Mouse (Mus musculus): ENCODE results near the gene Car1.
"Not testable (repeated sequence)": the region's sequence is repeated elsewhere in the genome, so short reads cannot be mapped to it uniquely, and the experiment has no call there.

The Car1 gene

DNA sequence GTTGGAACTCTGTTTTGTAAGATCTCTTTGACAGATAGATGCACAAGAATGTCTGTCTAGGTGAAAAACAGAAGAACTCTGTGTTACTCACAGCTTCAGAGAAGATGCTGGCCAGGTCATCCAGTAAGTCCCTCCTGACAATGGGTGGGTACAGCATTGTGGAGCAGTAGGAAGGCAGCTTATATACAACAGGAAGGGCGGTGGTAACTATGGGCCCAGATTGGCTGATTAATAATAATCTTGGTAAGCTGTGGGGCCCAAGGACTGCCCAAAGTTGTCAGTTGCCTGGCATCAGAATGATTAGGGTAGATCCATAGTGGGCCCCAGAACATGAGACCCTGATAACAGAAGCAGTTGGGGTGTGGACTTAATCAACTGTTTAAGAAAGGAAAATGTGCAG, at the start of gene Car1:
TSS of gene Car1 (minus strand) at position 158 of the 400 bp plus-strand sequence.
- no peak for DNase-seq (ENCODE audit: low spot score in 2 of 2)

DNA sequence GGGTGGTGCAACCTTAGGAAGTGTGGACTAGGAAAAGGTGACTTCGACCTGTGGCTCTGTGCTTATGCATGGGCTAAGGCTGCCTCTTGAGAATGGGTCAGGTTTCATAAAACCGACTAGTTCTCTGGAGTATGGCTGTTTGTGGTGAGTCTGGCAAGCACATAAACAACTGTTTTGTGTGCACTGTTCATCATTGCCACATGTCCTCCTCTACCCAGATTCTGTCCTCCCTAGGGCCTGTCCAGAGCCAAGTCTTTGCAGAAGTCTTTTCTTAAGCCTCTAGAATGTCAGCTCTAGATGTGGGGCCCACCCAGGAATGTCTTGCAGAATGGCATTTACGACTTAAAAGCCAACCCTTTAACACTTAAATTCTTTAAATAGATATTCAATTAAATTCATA, 49.7 kb upstream of the Car1 start:
- no peak for DNase-seq (ENCODE audit: low spot score in 2 of 2)

DNA sequence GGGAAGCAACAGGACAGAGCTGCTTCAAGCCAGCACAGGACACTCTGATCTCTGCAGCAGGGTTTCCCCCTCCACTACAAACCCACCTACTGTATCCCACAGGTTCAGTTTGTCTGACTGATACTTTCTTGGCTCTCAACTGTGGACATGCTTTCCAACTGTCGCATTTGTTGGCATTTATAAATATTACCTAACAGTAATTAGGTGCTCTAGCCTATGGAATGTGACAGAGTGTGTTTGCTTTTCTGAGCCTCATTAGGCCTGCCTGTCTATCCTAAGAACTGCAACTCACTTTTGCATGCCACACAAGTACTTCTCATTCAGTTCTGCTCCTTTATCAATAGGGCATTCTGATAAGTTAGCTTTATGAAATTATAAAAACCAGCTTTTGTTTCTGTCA, 46.3 kb upstream of the Car1 start:
- DNase-seq (ENCODE audit: low spot score in 2 of 2), result no peak

DNA sequence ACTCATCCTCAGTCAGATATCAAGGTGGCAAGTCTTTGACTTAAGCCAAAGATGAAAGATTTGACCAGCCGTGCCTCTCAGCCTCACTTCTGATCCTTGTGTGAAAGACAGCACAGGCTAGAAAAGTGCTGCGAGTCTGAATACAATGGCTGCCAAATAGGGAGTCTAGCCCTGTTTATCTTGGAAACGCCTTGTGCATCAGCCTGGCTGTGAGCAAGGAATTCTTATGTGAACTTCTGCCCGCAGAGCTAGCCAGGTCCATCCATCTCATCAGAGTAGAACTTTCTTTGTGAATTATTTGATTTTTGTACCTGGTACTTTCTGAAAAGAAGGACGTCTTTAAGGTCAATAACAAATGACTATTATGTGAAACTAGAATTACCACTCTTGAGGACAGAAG, 45.8 kb upstream of the Car1 start:
- DNase-seq (ENCODE audit: low spot score in 2 of 2), result no peak

DNA sequence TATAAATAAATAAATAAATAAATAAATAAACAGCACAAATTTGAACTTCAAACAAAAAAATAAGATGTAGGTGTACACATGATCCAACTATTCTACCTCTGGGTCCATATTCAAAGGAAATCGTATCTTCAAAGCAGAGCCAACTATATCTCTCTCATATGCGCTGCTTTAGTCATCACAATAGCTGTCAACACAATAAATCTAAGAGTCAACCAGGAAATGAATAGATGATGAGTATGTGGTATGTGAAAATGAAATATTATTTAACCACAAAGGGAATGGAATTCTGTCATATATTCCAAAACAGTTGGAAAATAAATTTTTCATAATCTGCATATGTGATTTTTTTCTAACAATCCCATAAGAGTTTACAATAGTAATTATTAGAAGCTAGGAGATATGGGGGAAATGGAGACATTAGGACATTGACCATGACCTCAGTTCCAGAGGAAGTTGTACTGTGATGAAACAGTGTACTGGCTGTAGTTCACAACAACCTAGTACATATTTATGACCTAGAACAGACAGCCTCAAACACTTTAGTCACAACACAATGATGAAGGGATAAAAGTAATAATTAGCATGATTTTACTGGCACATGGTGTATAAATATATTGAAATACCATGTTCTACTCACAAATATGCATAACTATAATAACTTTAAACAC, 40.6 kb upstream of the Car1 start:
- no peak for DNase-seq (ENCODE audit: low spot score in 2 of 2)

DNA sequence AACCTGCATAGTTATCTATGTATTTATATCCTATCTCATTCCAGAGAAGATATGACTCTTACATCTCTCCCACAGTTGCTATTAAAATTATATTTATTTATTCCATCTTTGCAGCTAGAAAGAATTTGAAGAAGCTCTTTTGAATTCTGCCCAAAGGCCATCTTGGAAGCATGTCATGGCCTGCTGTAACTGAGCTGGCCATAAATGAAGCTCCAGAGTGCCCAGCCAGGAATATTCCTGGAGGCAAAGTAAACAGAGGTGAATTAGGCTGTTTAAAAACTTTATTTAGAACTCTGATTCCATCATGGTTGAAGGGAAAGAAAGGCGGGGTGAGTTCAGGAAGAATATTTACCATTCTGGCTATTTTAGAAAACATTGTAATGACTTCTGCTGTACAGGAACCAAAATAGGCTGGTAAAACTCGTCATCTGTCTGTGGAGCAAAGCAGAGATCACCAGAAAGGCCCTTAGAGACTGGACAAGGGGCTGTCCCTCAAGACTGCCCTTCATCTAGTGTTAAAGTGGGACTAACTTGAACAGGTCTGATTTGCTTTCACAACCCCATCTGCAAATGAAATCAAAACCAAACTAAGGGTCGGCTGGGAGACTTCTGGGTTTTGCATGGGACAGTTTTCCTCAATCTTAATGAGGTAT, 31.4 kb upstream of the Car1 start:
- no peak for DNase-seq (ENCODE audit: low spot score in 2 of 2)

DNA sequence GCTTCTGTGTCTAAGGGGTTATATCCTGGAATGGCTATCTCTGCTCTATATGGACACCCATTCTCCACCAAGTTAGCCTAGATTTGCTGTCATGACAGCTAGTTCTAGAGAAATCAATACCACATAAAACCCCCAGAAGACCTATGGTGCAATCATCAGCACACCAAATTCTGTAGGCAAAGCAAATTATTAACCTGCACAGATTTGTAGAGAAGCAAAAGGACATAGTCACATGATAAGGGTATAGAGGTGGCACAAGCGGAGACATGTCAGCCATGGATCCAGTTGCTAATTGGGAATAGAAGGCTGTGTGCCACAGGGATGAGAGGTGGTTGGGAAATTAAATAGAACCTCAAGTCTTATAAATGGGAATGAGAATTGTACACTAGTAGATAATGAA, 30.8 kb upstream of the Car1 start:
- DNase-seq (ENCODE audit: low spot score in 2 of 2), result no peak

DNA sequence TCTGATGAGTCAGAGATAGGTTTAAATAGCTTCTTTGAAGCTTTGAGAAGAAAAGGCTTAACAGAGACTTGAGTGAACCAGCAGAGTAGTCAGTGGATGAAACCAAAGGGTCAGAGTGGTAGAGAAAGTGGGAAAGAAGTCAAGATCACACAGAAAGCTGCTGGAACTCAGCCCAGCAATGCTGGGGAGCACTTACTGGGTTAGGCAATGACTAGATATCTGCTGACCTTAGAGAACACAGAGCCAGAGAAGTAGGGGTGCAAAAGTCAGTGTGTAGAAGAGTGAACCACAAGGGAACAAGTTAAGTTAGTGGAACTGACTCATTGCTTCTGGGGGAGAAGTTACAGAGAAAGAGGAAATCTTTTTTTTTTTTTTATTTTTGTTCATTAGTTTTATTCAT, 24.6 kb upstream of the Car1 start:
- peak in 1 of 2 experiments; percentile 1 for DNase-seq (ENCODE audit: low spot score in 2 of 2)

DNA sequence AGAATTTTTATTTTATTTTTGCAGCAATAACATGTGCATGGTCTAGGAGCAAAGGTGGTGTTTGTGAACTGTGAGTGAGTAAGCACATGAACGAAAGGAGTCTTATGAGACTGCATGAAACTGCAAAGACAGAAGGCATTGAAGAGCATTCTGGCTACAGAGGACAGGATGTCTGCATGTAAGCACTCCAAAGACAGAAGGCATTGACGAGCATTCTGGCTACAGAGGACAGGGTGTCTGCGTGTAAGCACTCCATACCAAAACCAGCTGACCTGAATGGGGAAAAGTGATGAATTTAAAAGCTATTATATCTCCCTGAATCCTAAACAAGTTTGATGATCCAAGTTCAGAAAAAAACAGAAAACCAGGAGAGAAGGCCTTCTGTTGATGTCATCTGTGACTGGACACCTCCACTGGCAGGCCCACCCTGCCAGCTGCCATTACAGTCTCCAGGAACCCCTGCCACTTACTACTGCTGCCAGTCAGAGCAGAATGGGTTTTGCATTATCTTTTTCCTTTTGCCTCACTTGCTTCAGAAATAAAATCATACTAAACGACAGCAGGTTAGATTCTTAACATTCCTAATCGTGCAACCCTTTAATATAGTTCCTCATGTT, 23.2 kb upstream of the Car1 start:
- DNase-seq (ENCODE audit: low spot score in 2 of 2), result no peak

DNA sequence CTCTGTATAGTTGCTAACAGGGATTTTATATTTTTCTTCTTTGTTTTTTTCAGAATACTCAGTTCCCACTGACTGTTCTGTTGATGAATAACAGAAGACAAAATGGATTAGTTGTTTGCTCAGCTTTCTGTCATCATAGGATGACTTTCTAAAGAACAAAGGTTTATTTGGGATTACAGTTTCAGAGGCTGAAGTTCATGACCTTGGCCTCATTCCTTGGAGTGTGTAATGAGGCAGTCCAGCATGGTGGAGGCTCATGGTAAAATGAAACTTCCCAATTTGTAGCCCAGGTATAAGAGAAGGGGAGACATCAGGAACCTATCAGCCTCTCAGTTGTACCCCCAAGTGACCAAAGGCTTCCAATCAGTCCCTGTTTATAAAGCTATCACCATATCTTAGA, 20.7 kb upstream of the Car1 start:
- no peak for DNase-seq (ENCODE audit: low spot score in 2 of 2)

DNA sequence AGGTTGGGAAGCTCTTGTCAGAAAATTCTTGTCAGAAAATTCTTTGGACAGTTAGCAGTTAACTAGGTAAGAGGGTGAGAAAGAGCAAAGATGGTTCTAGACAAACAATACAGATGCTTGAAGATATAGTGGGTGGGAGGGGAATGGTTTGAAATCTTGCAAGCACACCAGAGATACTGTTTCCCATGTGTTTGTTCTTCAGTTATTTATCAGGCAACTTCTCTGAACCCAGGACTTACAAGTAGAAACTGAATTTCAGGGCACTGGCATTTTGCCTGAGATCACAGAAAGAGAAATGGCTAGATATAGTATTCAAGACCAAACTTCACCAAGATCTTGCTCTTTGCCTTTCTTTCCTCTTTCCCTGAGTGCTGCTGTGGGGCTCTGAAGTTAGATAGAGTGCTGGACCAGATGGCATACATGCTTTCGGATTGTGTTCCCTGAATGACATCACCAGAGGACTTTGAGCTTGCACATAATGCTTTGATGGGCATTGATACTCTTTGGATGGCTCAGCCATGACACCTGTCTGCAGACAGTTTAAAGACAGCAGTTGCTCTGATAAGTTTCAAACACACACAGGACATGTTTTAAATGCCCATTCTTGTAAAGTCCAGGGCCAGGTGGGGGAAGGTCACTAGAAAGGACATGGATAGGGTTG, 11.8 kb upstream of the Car1 start:
- no peak for DNase-seq (ENCODE audit: low spot score in 2 of 2)

DNA sequence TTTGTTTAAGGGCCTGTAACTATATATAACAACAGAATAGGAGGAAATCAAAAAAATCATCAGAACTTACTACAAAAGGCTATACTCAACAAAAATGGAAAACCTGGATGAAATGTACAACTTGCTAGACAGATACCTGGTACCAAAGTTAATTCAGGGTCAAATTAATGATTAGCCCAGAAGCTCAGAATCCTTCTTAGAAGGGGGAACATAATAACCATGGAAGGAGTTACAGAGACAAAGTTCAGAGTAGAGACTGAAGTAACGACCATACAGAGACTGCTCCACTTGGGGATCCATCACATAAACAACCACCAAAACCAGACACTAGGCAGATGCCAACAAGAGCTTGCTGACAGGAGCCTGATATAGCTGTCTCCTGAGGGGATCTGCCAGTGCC, 7.2 kb upstream of the Car1 start:
- DNase-seq (ENCODE audit: low spot score in 2 of 2), result not testable (repeated sequence)

DNA sequence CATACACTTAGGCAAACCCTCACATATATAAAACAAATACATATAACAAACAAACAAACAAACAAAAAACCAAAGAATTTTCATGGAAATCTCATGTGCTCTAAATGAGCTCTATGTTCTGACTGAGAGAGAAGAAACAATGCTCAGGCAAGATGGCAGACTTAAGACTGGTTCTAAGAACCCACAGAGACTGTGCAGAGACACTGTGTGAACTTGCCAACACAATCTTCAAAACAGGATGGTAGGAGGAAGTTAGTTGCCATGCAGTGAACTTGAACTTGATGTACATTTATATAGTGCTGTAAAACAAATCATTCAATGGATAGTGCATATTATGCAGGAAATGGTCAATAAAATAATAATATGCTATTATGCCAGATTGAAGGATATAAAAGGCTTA, 1.5 kb downstream of the Car1 start:
- DNase-seq (ENCODE audit: low spot score in 2 of 2), result no peak

DNA sequence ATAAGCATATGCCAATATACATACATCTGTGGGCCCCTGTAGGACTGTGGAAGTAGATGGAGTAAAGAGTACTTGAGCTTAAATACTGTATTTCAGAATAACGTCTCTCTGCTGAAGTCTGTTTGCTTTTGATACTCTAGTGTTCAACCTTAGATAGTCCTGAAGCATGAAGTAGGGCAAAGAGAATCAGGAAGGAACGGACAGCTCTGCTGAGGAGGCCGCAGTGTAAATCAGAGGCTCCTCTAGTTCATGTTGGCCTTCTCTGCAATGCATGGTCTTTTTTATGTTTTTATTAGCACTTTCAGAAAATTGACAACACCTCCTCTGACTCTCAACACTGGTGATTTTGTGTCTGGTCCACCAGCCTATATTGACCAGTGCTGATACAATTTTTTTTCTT, 2.2 kb downstream of the Car1 start:
- DNase-seq (ENCODE audit: low spot score in 2 of 2), result no peak

DNA sequence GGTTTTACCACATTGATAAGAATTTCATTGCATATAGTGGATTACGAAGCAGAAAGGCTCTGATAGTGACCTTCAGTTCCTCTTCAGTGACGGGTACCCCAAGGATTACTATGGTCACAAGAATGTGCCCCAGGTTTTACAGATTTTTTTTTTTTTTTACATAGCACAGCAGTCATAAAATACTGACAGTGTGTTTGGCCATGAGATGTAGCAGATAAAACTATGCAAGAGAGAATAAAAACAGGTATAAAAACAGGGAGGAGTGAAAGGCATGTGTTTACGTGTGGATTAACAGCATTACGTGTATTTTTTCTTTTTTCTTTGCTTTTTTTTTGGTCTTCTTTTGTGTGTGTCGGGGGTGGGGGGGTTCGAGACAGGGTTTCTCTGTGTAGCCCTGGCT, 3.3 kb downstream of the Car1 start:
- DNase-seq (ENCODE audit: low spot score in 2 of 2), result no peak

DNA sequence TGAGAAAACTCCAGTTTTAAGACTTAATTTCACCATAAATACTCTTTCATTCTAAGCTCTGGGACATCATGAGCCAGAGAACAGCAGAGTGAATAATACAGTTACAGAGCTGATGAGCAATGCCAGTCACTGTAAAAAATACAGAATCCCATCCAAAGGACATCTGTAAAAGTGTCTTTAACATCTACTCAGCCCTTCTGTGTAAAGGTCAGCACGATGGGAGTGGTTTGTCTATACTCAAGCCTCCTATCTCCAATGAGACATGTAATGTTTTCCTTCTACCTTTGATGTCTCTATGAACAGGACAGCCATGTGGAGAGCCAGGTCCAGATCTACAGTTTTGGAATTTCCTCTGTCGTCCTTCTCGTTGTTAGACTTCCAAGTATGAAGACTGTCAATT, 11.1 kb downstream of the Car1 start:
- no peak for DNase-seq (ENCODE audit: low spot score in 2 of 2)

DNA sequence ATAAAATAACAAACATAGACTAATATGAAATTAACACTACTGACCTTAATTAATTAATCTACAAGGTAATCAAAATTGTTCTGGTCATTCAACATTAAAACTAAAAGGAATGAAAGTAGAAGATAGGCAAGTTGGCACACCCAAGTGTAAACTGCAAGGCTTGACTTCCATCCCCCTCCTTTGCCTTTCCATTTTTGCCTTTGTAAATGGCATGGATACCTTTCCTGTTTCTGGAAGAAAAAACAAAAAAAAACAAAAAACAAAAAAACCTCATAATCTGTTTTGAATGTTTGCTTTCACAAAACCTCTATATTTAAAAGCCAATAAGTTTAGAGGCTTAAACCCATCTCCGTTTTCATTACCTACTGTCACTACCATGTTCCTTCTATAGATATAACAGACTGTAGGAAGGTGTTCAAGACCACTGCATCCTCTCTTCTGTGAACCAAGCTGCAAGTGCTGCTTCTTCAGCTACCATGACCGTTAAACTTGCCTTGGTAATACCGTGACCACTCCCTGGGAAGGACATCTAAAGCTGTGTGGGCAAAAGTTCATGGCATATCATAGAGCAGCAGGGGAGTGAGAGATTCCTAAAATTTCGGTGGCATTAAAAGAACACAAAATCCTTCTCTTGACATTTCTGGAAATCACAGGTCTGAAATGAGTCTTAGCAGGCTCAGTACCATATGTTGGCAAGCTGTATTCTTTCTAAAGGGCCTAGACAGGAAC, 12.7 kb downstream of the Car1 start:
- no peak for DNase-seq (ENCODE audit: low spot score in 2 of 2)

DNA sequence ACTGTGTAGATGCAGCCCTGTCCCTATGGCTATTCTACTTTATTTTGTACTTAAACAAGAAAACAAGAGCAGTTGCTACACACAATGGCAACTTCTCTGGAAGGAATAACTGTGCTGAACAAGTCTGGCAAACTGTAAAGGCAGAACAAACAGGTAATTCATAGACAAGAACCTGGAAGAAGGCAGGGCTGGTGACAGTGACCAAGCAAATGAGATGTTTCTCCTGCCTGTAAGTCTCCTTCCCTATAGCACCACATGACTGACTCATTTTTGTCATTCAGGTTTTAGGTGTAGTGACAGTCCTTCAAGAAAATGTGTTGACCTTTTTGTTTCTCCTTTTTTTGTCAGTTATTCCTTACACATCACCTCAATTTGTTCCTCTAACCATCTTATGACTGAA, 16.1 kb downstream of the Car1 start:
- DNase-seq (ENCODE audit: low spot score in 2 of 2), result no peak

DNA sequence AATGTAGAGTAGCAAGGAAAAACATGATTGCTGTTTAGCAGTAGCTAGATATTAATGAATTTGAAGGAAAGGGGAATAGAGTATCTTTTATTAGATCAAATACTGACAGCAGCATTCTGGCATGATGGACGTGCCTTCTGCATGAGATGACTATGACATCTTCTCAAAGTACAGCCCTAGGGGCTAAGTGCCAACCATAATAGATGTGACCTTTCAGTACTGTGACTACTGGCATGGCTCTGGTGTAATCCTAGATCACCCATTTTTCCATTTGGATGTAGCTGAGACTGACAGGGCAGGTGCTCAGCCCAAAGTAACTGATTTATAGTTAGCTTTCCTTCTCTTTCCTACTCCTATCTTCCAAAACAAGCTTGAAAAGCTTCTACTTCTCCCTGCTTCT, 20.6 kb downstream of the Car1 start:
- no peak for DNase-seq (ENCODE audit: low spot score in 2 of 2)

DNA sequence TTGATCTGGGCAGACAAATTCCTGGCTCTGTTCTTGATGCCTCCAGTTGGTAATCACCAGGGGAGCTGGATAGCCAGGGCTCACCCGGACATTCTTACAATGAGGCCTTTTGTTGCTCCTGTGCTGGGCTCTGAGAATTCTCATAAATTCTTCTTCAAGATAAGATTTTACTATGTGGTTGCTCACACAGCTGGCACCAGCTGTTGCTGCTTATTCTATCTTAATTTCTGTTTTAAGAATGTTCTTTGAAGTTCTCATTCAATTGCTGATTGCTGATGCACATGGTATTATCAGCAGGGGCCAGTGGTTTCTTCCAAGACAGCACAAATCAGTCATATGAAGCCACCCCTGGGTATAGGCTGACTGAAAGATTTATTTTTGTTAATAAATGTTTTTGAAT, 21.0 kb downstream of the Car1 start:
- no peak for DNase-seq (ENCODE audit: low spot score in 2 of 2)

DNA sequence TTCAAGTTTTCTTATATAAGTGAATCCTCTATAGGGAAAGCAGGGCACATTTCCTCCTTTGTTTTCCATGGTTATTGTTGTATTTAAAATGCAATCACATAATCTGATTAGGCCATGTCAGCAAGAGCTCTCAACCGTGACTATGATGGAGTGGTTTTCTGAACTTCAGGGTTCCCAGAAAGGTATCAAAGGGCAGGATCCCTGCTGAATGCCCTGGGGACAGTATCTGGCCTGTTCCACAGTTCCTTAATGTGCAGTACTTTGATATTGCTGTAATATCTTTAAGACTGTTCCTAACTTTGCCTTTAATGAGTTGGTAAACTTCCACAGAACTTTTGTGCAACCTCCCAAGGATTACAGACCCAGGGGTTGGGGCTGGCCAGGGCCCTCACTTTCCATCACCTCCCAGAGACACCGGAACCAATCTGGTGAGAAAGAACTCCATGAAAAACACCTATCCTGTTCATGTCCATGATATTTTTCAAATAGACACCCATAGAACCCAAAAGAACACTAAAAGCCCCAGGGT, 21.6 kb downstream of the Car1 start:
- DNase-seq (ENCODE audit: low spot score in 2 of 2), result no peak

DNA sequence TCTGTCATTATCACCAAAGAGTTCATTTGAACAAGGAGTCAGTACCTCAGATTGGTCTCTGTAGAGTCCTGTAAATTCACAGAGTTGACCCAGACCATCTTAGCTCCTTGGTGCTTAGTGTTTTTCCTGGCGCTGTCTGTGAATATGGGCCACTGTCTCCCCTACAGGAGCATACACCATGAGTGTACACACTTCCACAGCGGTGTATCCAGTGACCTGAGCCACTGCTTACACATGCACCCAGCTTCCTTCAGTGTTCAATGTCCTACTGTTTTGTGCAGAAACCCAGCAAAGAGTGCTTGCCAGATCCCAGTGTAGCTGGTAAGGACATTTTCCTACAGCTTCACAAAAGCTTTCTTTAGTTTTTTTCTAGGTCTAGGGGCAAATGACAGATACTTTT, 22.8 kb downstream of the Car1 start:
- DNase-seq (ENCODE audit: low spot score in 2 of 2), result no peak

All from urinary bladder, adult 18-20 months (tissue).